Mouse (Mus musculus) G1E (cell line): ENCODE measurements at regions not wholly inside any gene's neighbourhood (a gene's known extent, or its start where the extent isn't known, plus 50 kb on each side); places are given as distances from the start of the nearest gene placed in this dataset.

Experiments
- ATAC-seq: 2 replicates; pipeline ENCODE4 v1.8.0; 2016; ENCODE audit warnings: mild to moderate bottlenecking; ENCODE audit not compliant: insufficient number of reproducible peaks, poor library complexity, low FRiP score, severe bottlenecking; ENCODE audit errors: extremely low read depth
- DNase-seq: peaks from one replicate; pipeline ENCODE4 v3.0.0; 2012; ENCODE audit warnings: low spot score
- H3K27me3 ChIP-seq: 2 replicates; pipeline ENCODE4 v1.6.1; 2012; ENCODE audit warnings: mild to moderate bottlenecking, low read length, inconsistent platforms; ENCODE audit not compliant: insufficient read depth
- H3K36me3 ChIP-seq: replicated peaks from 2 replicates; pipeline ENCODE3; 2012; ENCODE audit warnings: mild to moderate bottlenecking, inconsistent platforms
- H3K4me1 ChIP-seq: 2 replicates; pipeline ENCODE4 v1.6.1; 2012; ENCODE audit warnings: low read depth, low read length, inconsistent platforms, mixed read lengths; ENCODE audit not compliant: insufficient read depth
- H3K4me3 ChIP-seq: 2 replicates; pipeline ENCODE4 v1.5.1; 2012; ENCODE audit warnings: low read depth, mild to moderate bottlenecking, inconsistent platforms, low read length, moderate library complexity, mixed read lengths
- H3K9me3 ChIP-seq: replicated peaks from 2 replicates; pipeline ENCODE4 v1.6.1; 2012; ENCODE audit warnings: inconsistent platforms
- CTCF ChIP-seq: IDR thresholded peaks from 2 replicates; pipeline ENCODE4 v1.5.1; 2012; ENCODE audit warnings: low read depth, low read length, inconsistent platforms, mixed read lengths
- GATA1 ChIP-seq: IDR thresholded peaks from 2 replicates; pipeline ENCODE4 v1.6.1; 2012; ENCODE audit warnings: borderline replicate concordance, low read length, inconsistent platforms, mixed read lengths
- GATA2 ChIP-seq: IDR thresholded peaks from 2 replicates; pipeline ENCODE4 v1.6.1; 2012; ENCODE audit warnings: low read depth, low read length, inconsistent platforms, borderline replicate concordance
- POLR2AphosphoS5 ChIP-seq: IDR thresholded peaks from 2 replicates; pipeline ENCODE4 v1.6.1; 2012; ENCODE audit warnings: low read depth, low read length, inconsistent platforms; ENCODE audit not compliant: insufficient replicate concordance
- TAL1 ChIP-seq: conservative IDR thresholded peaks from 2 replicates; pipeline ENCODE4 v1.6.1; 2012; ENCODE audit warnings: low read depth, low read length, inconsistent platforms, mixed read lengths

DNA sequence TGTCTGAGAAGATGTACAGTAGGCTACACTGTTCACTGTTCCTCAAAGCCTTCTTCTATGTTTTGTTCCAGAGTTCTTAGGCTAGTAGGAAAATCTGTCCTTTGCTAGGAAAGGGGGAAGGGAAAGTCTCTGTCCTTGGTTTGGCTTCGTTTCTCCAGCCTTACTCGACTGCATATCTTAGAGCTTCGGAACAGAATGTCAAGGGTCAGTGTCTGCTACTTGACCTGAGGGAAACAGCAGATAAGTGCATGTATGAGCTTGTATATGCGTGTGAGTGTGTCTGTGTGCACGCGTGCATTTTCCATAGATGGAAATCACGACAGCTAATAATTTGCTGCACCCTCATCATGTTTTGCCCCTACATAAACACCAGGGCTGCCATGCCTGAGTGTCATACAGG lies 52.6 kb upstream of the Tgfbr2 start:
- DNase-seq (no peak), ATAC-seq (no peak)
- Histone ChIP-seq H3K4me1 (no peaks in the 10 kb centered on the region), H3K9me3 (peaks cover 74% of the 10 kb centered on the region), H3K4me3 (no peak overlapping the region), H3K36me3 (no peaks in the 10 kb centered on the region), H3K27me3 (no peaks in the 10 kb centered on the region)
- TF ChIP-seq GATA2 (no peak), POLR2AphosphoS5 (no peak), GATA1 (no peak), TAL1 (no peak), CTCF (no peak)
